Mouse (Mus musculus) cortical plate, adult 2 months (tissue): ENCODE results near the gene Fgf18. TPM values are rescaled to one million over a fixed set of nuclear protein-coding genes. Genes with fewer than 3 reads are reported as not detected.

ENCODE experiments used
- H3K27ac ChIP-seq: fragments of 200-500 bp; 2 replicates; pipeline ENCODE4 v1.5.1; 2012; ENCODE audit warnings: low read length, control low read depth, inconsistent platforms; ENCODE audit not compliant: insufficient read depth
- H3K4me1 ChIP-seq: fragments of 200-500 bp; 2 replicates; pipeline ENCODE4 v1.6.1; 2011; ENCODE audit warnings: low read length; ENCODE audit not compliant: control insufficient read depth, insufficient read depth
- H3K4me3 ChIP-seq: fragments of 200-500 bp; 2 replicates; pipeline ENCODE4 v1.5.1; 2011; ENCODE audit warnings: mild to moderate bottlenecking, low read length, control low read depth; ENCODE audit not compliant: insufficient read depth
- CTCF ChIP-seq: fragments of 200-500 bp; IDR thresholded peaks from 2 replicates; pipeline ENCODE4 v1.5.1; 2011; ENCODE audit warnings: mild to moderate bottlenecking, control low read depth, low read length; ENCODE audit not compliant: insufficient read depth; ENCODE audit errors: extremely low read depth
- POLR2A ChIP-seq: fragments of 200-500 bp; IDR thresholded peaks from 2 replicates; pipeline ENCODE4 v1.6.1; 2011; ENCODE audit warnings: mild to moderate bottlenecking, low read length, control low read depth; ENCODE audit not compliant: insufficient read depth; ENCODE audit errors: extremely low read depth
- polyA plus RNA-seq: library from polyadenylated mRNA; depleted of rRNA; stranded (reverse); fragments of >200 nt; gene quantifications from 2 replicates; pipeline ENCODE4 v1.2.3, GENCODE M21; 2012

Fgf18 gene
- polyA plus RNA-seq, 1 experiment = 1.8 TPM

GRCm38 (mm10) chr11:33151128-33151779, 4.1 kb upstream of the Fgf18 start:
- no peak overlapping the region for H3K27ac ChIP-seq
- H3K4me3 ChIP-seq = no peak overlapping the region
- TF ChIP-seq CTCF = no peak
- TF ChIP-seq POLR2A = no peak
- H3K4me1 ChIP-seq = no peaks in the 10 kb centered on the region

GRCm38 (mm10) chr11:33150364-33150763, 3.2 kb upstream of the Fgf18 start:
- TF ChIP-seq CTCF = no peak
- TF ChIP-seq POLR2A = no peak
- H3K4me1 ChIP-seq = no peaks in the 10 kb centered on the region
- H3K4me3 ChIP-seq = no peak overlapping the region
- H3K27ac ChIP-seq = no peak overlapping the region

- Histone ChIP-seq H3K27ac (no peak overlapping the region), H3K4me1 (no peaks in the 10 kb centered on the region), H3K4me3 (no peak overlapping the region)
- TF ChIP-seq POLR2A = no peak
- no peak for TF ChIP-seq CTCF
Observed at GRCm38 (mm10) chr11:33149453-33149852, 2.3 kb upstream of the Fgf18 start.

- H3K4me3 ChIP-seq = no peak overlapping the region
- TF ChIP-seq CTCF (no peak), POLR2A (no peak)
Observed at GRCm38 (mm10) chr11:33149088-33149436, 1.9 kb upstream of the Fgf18 start.

GRCm38 (mm10) chr11:33148338-33149087, 1.3 kb upstream of the Fgf18 start:
- H3K4me1 ChIP-seq = no peaks in the 10 kb centered on the region
- no peak for TF ChIP-seq POLR2A
- TF ChIP-seq CTCF = peak; percentile 83
- H3K27ac ChIP-seq = no peak overlapping the region
- no peak overlapping the region for H3K4me3 ChIP-seq

More at GRCm38 (mm10) chr11:33149088-33149436, 1.9 kb upstream of the Fgf18 start:
- H3K4me1 ChIP-seq = no peaks in the 10 kb centered on the region
- no peak overlapping the region for H3K27ac ChIP-seq

- Histone ChIP-seq H3K4me1 (no peaks in the 10 kb centered on the region), H3K27ac (no peak overlapping the region), H3K4me3 (peak overlapping the region; percentile 34)
- TF ChIP-seq POLR2A = no peak
- TF ChIP-seq CTCF = no peak
Observed at GRCm38 (mm10) chr11:33147572-33148337, 555 bp upstream of the Fgf18 start.

- H3K4me1 ChIP-seq = no peaks in the 10 kb centered on the region
- TF ChIP-seq CTCF (no peak), POLR2A (no peak)
- no peak overlapping the region for H3K27ac ChIP-seq
- H3K4me3 ChIP-seq = peak overlapping the region; percentile 34
Observed at GRCm38 (mm10) chr11:33146651-33147131, 509 bp downstream of the Fgf18 start.

- Histone ChIP-seq H3K4me1 (no peaks in the 10 kb centered on the region), H3K27ac (no peak overlapping the region), H3K4me3 (peak overlapping the region; percentile 34; the same call in 1 of the 2 replicates)
- TF ChIP-seq POLR2A = no peak
- no peak for TF ChIP-seq CTCF
Observed at GRCm38 (mm10) chr11:33146143-33146497, 1.1 kb downstream of the Fgf18 start.
